Mouse (Mus musculus) embryonic facial prominence, embryonic 14.5 days (tissue): ENCODE measurements around the gene Gm4792. TPM values are rescaled to one million over a fixed set of nuclear protein-coding genes. Genes with fewer than 3 reads are reported as not detected.

ENCODE experiments used
- ATAC-seq: fragments of 200-750 bp; cut with Nextera tagmentation; 2 replicates; pipeline ENCODE4 v1.8.0; 2017; ENCODE audit warnings: low read depth, moderate number of reproducible peaks, moderate TSS enrichment
- DNase-seq: peaks from one replicate; pipeline ENCODE4 v3.0.0-alpha.2; 2015; ENCODE audit warnings: low spot score
- H3K27ac ChIP-seq: fragments of 300-500 bp; sonication (generic); replicated peaks from 2 replicates; pipeline ENCODE4 v1.5.1; 2014; ENCODE audit warnings: low read depth, mild to moderate bottlenecking, low read length, moderate library complexity
- H3K27me3 ChIP-seq: fragments of 300-500 bp; sonication (generic); replicated peaks from 2 replicates; pipeline ENCODE4 v1.6.1; 2014; ENCODE audit warnings: low read length; ENCODE audit not compliant: control insufficient read depth, insufficient read depth
- H3K36me3 ChIP-seq: fragments of 300-500 bp; sonication (generic); 2 replicates; pipeline ENCODE4 v1.6.1; 2014; ENCODE audit warnings: low read length, mixed read lengths; ENCODE audit not compliant: control insufficient read depth, insufficient read depth
- H3K4me1 ChIP-seq: fragments of 300-500 bp; sonication (generic); 2 replicates; pipeline ENCODE4 v1.6.1; 2014; ENCODE audit warnings: antibody characterized with exemption, low read length; ENCODE audit not compliant: control insufficient read depth, insufficient read depth
- H3K4me2 ChIP-seq: fragments of 300-500 bp; sonication (generic); 2 replicates; pipeline ENCODE4 v1.6.1; 2014; ENCODE audit warnings: low read depth, mild to moderate bottlenecking, low read length, moderate library complexity, mixed read lengths
- H3K4me3 ChIP-seq: fragments of 300-500 bp; sonication (generic); 2 replicates; pipeline ENCODE4 v1.5.1; 2014; ENCODE audit warnings: low read depth, mild to moderate bottlenecking, low read length
- H3K9ac ChIP-seq: fragments of 300-500 bp; sonication (generic); 2 replicates; pipeline ENCODE4 v1.6.1; 2014; ENCODE audit warnings: low read depth, mild to moderate bottlenecking, low read length, moderate library complexity, mixed read lengths
- H3K9me3 ChIP-seq: fragments of 300-500 bp; sonication (generic); 2 replicates; pipeline ENCODE4 v1.6.1; 2016; ENCODE audit warnings: low read length; ENCODE audit not compliant: control insufficient read depth
- WGBS: fragments of 180-500 bp; shearing (Covaris S2); extraction: QIAGEN DNeasy Blood & Tissue Kit; methylation state at CpG from one replicate; pipeline ENCODE4 v1.1.7; 2014; 5-methylcytosine and 5-hydroxymethylcytosine counted together
- polyA plus RNA-seq: library from polyadenylated mRNA; unstranded; fragments of >200 nt; fragmentation: Nextera tagmentation; extraction: Ambion mirVana; gene quantifications from 2 replicates; pipeline ENCODE4 v1.2.1, GENCODE M21; 2014

Gm4792 gene
- polyA plus RNA-seq, 1 experiment from 2014 or later = not detected

- ATAC-seq (no peak), DNase-seq (no peak)
- Histone ChIP-seq H3K4me2 (no peak overlapping the region; the same call in 1 of the 2 replicates), H3K27ac (no peak overlapping the region), H3K9me3 (0 out of 2 replicates have a peak, but pooled peaks cover 3% of the 10 kb centered on the region), H3K9ac (no peak overlapping the region), H3K27me3 (no peaks in the 10 kb centered on the region), H3K4me3 (no peak overlapping the region), H3K4me1 (0 out of 2 replicates have a peak, but pooled peaks cover 3% of the 10 kb centered on the region), H3K36me3 (no peaks in the 10 kb centered on the region)
- 64% methylated on average over 17 of the region's 17 CpGs for WGBS
Observed at GRCm38 (mm10) chr10:94341501-94341900, 43.0 kb upstream of the Gm4792 start.

DNA sequence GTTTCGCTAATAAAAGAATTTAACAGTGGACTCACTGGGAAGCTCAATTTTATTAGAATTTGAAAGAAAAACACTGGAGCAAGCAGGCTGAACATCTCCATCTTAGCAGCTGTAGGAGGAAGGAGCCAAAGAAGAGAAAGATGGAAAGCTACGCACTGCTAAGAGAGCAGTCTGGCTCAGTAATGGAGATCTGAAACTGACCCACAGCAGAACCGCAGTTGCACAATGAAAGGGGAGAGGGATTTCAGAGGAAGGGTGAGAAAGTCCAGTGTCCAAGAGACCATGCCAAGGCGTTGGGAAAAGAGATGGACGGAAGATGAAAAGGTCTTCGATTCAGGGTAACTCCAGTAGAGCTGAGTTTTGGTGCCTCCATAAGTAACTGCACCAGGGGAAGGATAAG is 37.6 kb upstream of the Gm4792 start:
- no peak overlapping the region for H3K27ac ChIP-seq
- H3K27me3 ChIP-seq = no peaks in the 10 kb centered on the region
- no peak overlapping the region for H3K4me2 ChIP-seq
- DNase-seq = no peak
- H3K9me3 ChIP-seq = 0 out of 2 replicates have a peak, but pooled peaks cover 3% of the 10 kb centered on the region
- no peak overlapping the region for H3K4me3 ChIP-seq
- H3K36me3 ChIP-seq = no peaks in the 10 kb centered on the region
- ATAC-seq = no peak
- no peaks in the 10 kb centered on the region for H3K4me1 ChIP-seq
- no peak overlapping the region for H3K9ac ChIP-seq
- WGBS = 86% methylated on average over 6 of the region's 6 CpGs

DNA sequence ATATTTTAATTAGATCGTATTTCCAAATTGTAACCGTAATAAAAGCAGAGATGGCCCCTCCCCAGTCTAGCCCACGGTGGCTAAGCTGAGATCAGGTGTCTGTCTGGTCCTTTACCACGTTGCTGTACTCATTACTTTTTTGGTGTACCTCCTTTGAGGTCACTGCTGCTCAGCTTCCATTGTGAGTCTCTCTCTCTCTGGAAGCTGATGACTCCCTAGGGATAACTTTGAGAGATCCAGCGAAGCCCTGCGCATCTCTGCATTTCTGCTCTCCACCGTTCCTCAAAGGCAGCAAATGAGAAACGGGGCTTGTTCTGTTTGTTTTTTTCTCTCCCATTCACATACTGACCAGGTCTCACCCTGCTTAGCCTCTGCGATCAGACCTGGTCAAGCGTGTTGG is 36.5 kb upstream of the Gm4792 start:
- Histone ChIP-seq H3K4me2 (no peak overlapping the region), H3K36me3 (no peaks in the 10 kb centered on the region), H3K9ac (no peak overlapping the region), H3K4me1 (0 out of 2 replicates have a peak, but pooled peaks cover 6% of the 10 kb centered on the region), H3K27me3 (no peaks in the 10 kb centered on the region), H3K27ac (no peak overlapping the region), H3K4me3 (no peak overlapping the region), H3K9me3 (0 out of 2 replicates have a peak, but pooled peaks cover 3% of the 10 kb centered on the region)
- ATAC-seq = peak; percentile 26; the same call in 1 of the 2 replicates
- no peak for DNase-seq
- 68% methylated on average over 10 of the region's 10 CpGs for WGBS

DNA sequence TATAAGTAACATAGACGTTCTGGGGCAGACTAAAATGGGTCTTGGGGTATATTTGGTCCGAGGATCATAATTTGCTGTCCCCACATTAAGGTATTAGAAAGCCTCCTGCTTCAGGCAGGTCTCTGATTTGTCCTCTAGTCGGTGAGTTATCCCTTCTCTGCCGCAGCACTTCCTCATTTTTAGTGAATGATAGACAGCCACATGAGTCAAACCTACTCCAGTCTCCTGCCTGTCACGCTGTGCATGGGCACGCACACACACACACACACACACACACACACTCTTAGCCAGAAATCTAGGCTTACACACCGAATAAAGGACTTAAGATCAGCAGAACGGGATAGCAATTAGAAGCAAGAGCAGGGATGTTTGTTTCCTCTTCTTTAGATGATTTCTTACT is 34.8 kb upstream of the Gm4792 start:
- Histone ChIP-seq H3K4me2 (no peak overlapping the region), H3K36me3 (no peaks in the 10 kb centered on the region), H3K4me1 (0 out of 2 replicates have a peak, but pooled peaks cover 7% of the 10 kb centered on the region), H3K9ac (no peak overlapping the region), H3K9me3 (0 out of 2 replicates have a peak, but pooled peaks cover 3% of the 10 kb centered on the region), H3K4me3 (no peak overlapping the region), H3K27me3 (no peaks in the 10 kb centered on the region), H3K27ac (no peak overlapping the region)
- ATAC-seq = no peak
- 82% methylated on average over 8 of the region's 8 CpGs for WGBS
- DNase-seq = no peak

DNA sequence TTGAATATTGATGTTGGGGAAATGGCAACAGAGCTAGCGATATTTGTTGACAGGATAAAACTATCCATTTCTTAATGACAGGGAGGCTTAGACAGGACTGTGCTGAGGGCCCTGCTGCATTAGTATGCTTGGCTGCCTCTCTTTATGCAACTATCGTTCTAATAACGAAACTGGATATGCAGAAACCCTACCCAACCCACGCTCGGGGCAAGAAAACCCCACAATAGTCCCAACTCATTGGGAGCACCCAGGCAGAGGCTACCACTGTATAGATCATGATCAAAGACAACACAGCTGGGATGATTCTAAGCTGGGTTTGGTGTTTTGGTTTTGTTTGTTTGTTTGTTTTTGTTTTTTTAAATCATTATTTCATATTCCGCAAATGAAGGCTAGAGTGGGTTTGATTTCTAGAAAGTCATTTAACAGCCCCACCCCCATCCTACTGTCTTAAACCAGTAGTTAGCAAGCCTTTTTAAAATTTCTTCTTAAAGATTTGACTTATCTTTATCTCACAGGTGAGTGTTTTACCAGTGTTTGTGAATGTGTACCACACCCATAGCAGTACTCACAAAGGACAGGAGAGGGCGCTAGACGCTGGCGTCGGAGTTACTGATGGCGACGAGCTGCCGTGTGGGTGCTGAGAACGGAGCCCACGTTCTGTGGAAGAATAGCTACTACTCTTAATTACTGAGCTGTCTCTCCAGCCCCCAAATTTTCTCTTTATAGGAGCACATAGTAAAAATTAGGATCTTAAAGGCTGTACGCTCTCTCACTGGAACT is 34.0 kb upstream of the Gm4792 start:
- Histone ChIP-seq H3K4me3 (no peak overlapping the region), H3K9ac (no peak overlapping the region), H3K9me3 (0 out of 2 replicates have a peak, but pooled peaks cover 2% of the 10 kb centered on the region), H3K4me2 (no peak overlapping the region), H3K27me3 (no peaks in the 10 kb centered on the region), H3K36me3 (no peaks in the 10 kb centered on the region), H3K4me1 (0 out of 2 replicates have a peak, but pooled peaks cover 7% of the 10 kb centered on the region), H3K27ac (no peak overlapping the region)
- DNase-seq (no peak), ATAC-seq (no peak)
- 82% methylated on average over 16 of the region's 16 CpGs for WGBS

DNA sequence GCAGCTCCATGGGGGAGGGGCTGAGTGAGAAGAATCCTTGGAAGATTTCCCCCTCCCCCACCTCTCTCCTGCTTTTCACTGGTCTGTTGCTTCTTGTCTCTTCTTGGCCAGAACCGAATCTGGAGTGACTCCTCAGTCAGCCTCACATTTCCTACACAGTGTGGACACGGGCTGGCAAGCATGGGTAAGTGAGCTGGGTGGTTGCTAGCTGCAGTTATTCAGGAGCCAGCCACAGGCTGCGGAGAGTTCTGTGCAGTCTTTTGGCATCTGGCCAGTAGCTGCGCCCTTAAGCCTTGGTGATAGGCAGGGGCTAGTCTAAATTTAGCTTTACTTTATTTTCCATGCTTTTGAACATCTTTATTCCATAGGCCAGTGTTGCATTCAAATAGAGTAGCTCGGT is 31.5 kb upstream of the Gm4792 start:
- H3K4me3 ChIP-seq = no peak overlapping the region
- peak; percentile 81; the same call in 1 of the 2 replicates for ATAC-seq

GRCm38 (mm10) chr10:94318574-94318973 is 20.1 kb upstream of the Gm4792 start:
- Histone ChIP-seq H3K36me3 (no peaks in the 10 kb centered on the region), H3K4me3 (no peak overlapping the region), H3K4me1 (no peaks in the 10 kb centered on the region), H3K9ac (no peak overlapping the region), H3K9me3 (no peaks in the 10 kb centered on the region), H3K27ac (no peak overlapping the region), H3K27me3 (no peaks in the 10 kb centered on the region; the same call in 1 of the 2 replicates), H3K4me2 (no peak overlapping the region)
- 34% methylated on average over 4 of the region's 4 CpGs for WGBS
- ATAC-seq (no peak), DNase-seq (no peak)

More for the DNA sequence above, 31.5 kb upstream of the Gm4792 start:
- H3K27me3 ChIP-seq = no peaks in the 10 kb centered on the region
- peaks cover 3% of the 10 kb centered on the region; the same call in 1 of the 2 replicates for H3K9me3 ChIP-seq
- no peaks in the 10 kb centered on the region for H3K36me3 ChIP-seq
- 32% methylated on average over 5 of the region's 5 CpGs for WGBS
- H3K27ac ChIP-seq = no peak overlapping the region
- H3K4me1 ChIP-seq = 0 out of 2 replicates have a peak, but pooled peaks cover 7% of the 10 kb centered on the region
- DNase-seq = peak; percentile 82
- no peak overlapping the region for H3K9ac ChIP-seq
- H3K4me2 ChIP-seq = no peak overlapping the region

- H3K4me2 ChIP-seq = no peak overlapping the region
- H3K27ac ChIP-seq = no peak overlapping the region
- H3K4me1 ChIP-seq = peaks cover 3% of the 10 kb centered on the region; the same call in 1 of the 2 replicates
- no peak for ATAC-seq
- no peak overlapping the region for H3K9ac ChIP-seq
- H3K4me3 ChIP-seq = peak overlapping the region; percentile 50; the same call in 1 of the 2 replicates
- 76% methylated on average over 4 of the region's 4 CpGs for WGBS
- H3K9me3 ChIP-seq = no peaks in the 10 kb centered on the region
- no peaks in the 10 kb centered on the region for H3K36me3 ChIP-seq
- H3K27me3 ChIP-seq = peaks cover 23% of the 10 kb centered on the region
- no peak for DNase-seq
Observed at GRCm38 (mm10) chr10:94313146-94313545, 14.6 kb upstream of the Gm4792 start.
